Mouse (Mus musculus): ENCODE data around the gene Eri3. TPM values are rescaled to one million over a fixed set of nuclear protein-coding genes. Genes with fewer than 3 reads are reported as not detected.

Gene Eri3
- total RNA-seq (2021): 10 to 100 TPM; 57.5 to 61.4 TPM
- long read RNA-seq, experiment 1, transcript Eri3-201 (9 exons, 1,719 nt): major isoform, 30 of 60 reads
- long read RNA-seq, experiment 1, partial matches to known transcripts: 10 of 60 reads
- long read RNA-seq, experiment 1, other reads (novel, unspliced or antisense): 20 of 60 reads
- long read RNA-seq, experiment 2, transcript Eri3-201 (9 exons, 1,719 nt): major isoform, 24 of 62 reads
- long read RNA-seq, experiment 2, partial matches to known transcripts: 17 of 62 reads
- long read RNA-seq, experiment 2, other reads (novel, unspliced or antisense): 21 of 62 reads

GRCm38 (mm10) chr4:117550140-117550851 lies at the start of gene Eri3:
Gene Eri3 (plus strand): TSS chr4:117550365.
- DNase-seq (ENCODE audit: low spot score in 2 of 2): peak; percentile 95 to 96

- no peak for DNase-seq (ENCODE audit: low spot score in 2 of 2)
These were observed 31.9 kb upstream of the Eri3 start for GRCm38 (mm10) chr4:117518246-117518645.

GRCm38 (mm10) chr4:117521350-117521749 lies 28.8 kb upstream of the Eri3 start:
- DNase-seq (ENCODE audit: low spot score in 2 of 2): no peak

GRCm38 (mm10) chr4:117525990-117526389 lies 24.2 kb upstream of the Eri3 start:
- no peak for DNase-seq (ENCODE audit: low spot score in 2 of 2)

GRCm38 (mm10) chr4:117527116-117527899 lies 22.9 kb upstream of the Eri3 start:
- no peak for DNase-seq (ENCODE audit: low spot score in 2 of 2)

- peak; percentile 25 to 56 for DNase-seq (ENCODE audit: low spot score in 2 of 2)
These were observed 22.2 kb upstream of the Eri3 start for GRCm38 (mm10) chr4:117527952-117528351.

- no peak for DNase-seq (ENCODE audit: low spot score in 2 of 2)
These were observed 20.3 kb upstream of the Eri3 start for GRCm38 (mm10) chr4:117529843-117530242.

- no peak for DNase-seq (ENCODE audit: low spot score in 2 of 2)
These were observed 14.5 kb upstream of the Eri3 start for GRCm38 (mm10) chr4:117535496-117536200.

- DNase-seq (ENCODE audit: low spot score in 2 of 2): no peak
These were observed 13.2 kb upstream of the Eri3 start for GRCm38 (mm10) chr4:117537002-117537401.

- DNase-seq (ENCODE audit: low spot score in 2 of 2): no peak
These were observed 10.7 kb upstream of the Eri3 start for GRCm38 (mm10) chr4:117539329-117539980.

GRCm38 (mm10) chr4:117540571-117540970 lies 9.6 kb upstream of the Eri3 start:
- no peak for DNase-seq (ENCODE audit: low spot score in 2 of 2)

GRCm38 (mm10) chr4:117545448-117545847 lies 4.7 kb upstream of the Eri3 start:
- no peak for DNase-seq (ENCODE audit: low spot score in 2 of 2)

- no peak for DNase-seq (ENCODE audit: low spot score in 2 of 2)
These were observed 3.5 kb upstream of the Eri3 start for GRCm38 (mm10) chr4:117546616-117547015.

- DNase-seq (ENCODE audit: low spot score in 2 of 2): no peak
These were observed 589 bp upstream of the Eri3 start for GRCm38 (mm10) chr4:117549576-117549975.

- DNase-seq (ENCODE audit: low spot score in 2 of 2): no peak
These were observed 1.2 kb downstream of the Eri3 start for GRCm38 (mm10) chr4:117551144-117552000.

- DNase-seq (ENCODE audit: low spot score in 2 of 2): no peak
These were observed 5.3 kb downstream of the Eri3 start for GRCm38 (mm10) chr4:117555495-117555894.

GRCm38 (mm10) chr4:117556372-117556771 lies 6.2 kb downstream of the Eri3 start:
- DNase-seq (ENCODE audit: low spot score in 2 of 2): no peak

GRCm38 (mm10) chr4:117557068-117557645 lies 7.0 kb downstream of the Eri3 start:
- no peak for DNase-seq (ENCODE audit: low spot score in 2 of 2)

- DNase-seq (ENCODE audit: low spot score in 2 of 2): no peak
These were observed 13.8 kb downstream of the Eri3 start for GRCm38 (mm10) chr4:117563967-117564366.
